Mouse (Mus musculus) lung, postnatal 25 days (tissue): ENCODE measurements around the gene Fam187b.
"Not testable (repeated sequence)": the region's sequence is repeated elsewhere in the genome, so short reads cannot be mapped to it uniquely, and the experiment has no call there.

ENCODE experiments used
- DNase-seq: peaks from one replicate; pipeline ENCODE4 v3.0.0; 2022; ENCODE audit warnings: low spot score

The Fam187b gene

DNA sequence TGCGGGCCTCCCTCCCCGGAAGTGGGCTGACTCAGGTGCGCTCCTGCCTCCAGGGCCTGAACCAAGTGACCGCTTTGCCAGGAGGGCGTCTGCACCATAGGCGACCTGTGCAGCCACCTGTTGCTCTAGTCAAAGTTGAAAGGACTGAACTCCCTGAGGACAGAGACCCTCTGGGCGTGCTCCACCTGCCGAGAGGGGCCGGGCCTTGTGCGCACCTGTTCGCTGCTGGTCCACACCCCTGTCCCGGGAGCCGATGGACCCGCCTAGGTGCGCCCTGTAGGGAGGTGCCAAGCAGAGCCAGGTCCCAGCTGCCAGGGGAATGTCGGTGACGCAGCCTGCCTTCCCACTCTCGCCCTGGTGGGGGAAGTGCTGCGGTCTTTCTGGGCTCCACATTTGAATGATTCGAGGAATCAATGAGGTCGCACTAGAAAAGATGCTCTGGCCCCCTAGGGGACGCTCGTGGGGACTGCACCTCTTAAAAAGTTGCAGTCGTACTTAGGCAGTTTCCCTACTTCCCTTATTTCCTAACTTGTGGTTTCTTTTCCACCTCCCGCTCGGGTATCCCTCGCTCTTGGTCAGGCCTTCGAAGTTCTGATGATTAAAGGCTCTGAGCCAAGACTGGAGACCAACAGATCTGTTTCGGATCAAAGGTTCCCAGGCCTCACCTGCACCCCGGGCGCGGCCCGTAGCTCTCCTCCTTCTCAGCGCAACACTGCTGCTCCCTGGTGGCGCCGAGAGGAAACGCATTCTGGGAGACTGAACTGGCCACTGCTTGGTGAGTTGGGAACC, at the start of gene Fam187b:
TSS of gene Fam187b (plus strand) at position 290 of the 789 bp plus-strand sequence.
- peak; percentile 92 for DNase-seq

DNA sequence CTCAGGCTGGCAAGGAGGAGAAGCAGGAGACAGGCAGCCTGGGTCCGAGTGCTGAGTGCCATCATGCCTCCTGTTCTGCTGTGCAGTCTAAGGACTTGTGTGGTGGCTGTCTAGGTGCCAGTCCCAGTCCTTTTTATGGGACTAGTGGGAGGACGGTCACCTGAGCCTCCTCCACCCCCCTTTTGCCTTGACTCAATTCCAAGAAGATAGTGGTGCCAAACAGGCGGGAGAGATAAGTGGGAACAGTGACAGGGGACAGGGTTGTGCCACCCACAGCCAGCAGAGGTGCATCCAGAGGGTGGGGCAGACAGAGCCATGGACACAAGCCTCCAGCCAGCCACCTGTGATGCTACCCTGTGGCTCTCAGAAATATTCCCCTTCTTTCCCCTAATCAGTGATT, 49.5 kb upstream of the Fam187b start:
- DNase-seq = no peak

DNA sequence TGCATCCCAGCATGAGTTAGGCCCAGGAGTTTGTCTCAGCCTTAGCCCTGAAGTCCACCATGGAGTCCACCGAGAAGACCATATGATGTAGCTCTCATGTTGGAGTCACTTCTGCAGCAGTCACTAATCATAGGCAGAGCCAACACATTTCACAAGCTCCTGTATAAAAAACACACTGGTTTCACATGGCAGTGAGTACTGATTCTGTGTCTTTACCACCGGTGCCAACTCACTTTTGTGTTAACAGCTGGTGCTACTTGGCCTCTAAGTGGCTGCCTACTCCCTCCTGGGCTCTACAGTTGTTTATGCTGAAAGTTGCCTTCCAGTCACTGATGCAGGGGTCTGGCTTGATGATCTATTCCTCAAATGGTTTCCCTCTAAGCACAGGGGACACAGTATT, 49.0 kb upstream of the Fam187b start, which contains the start of gene Hamp2:
TSS of gene Hamp2 (minus strand) at position 101 of the 400 bp plus-strand sequence.
- not testable (repeated sequence) for DNase-seq

DNA sequence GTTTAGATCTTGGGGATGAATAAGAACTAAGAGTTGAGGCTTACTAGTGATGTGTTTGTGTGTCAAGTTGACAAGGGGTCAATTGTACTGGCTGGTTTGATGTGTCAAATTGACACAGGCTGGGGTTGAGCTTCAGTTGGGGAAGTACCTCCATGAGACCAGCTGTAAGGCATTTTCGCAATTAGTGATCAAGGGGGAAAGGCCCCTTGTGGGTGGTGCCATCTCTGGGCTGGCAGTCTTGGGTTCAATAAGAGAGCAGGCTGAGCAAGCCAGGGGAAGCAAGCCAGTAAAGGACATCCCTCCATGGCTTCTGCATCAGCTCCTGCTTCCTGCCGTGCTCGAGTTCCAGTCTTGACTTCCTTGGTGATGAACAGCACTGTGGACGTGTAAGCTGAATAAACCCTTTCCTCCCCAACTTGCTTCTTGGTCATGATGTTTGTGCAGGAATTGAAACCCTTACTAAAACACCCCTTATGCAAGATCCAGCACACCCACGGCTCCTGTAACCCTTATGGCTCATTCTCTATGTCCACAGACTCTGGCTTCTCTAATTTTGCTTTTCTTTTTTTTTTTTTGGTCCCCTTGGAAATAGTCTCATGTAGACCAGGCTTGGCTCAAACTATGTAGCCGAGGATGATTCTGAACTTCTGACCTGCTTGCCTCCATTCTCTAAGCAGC, 38.0 kb upstream of the Fam187b start:
- DNase-seq = peak; percentile 25

DNA sequence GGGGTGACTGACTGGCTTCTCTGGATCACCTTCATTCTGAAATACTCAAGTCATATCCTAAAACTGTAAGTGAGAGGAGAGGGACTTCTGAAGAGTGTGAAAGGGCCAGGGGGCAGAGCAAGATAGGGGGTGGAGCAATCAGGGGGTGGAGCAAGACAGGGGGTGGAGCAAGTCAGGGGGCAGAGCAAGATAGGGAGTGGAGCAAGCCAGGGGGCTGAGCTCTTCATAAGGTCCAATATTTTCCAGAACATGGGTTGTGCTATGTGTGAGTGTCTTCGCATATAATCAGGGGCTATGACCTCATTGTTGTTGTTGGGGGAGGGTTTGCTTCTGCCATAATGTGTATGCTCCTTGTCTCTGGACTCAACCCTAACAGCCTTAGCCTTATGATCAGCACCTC, 33.5 kb upstream of the Fam187b start:
- DNase-seq = not testable (repeated sequence)

DNA sequence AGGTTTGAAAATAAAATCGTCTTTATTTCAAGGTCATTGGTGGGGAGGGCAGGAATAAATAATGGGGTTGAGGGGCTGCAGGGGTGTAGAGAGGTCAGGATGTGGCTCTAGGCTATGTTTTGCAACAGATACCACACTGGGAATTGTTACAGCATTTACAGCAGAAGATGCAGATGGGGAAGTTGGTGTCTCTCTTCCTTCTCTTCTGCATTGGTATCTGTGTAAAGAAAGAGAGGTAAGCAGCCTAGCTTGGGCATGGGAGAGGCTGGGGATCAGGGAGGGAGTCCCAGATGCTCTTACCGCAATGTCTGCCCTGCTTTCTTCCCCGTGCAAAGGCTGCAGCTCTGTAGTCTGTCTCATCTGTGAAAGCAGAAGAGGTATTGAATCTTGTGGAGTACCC, 31.2 kb upstream of the Fam187b start:
- not testable (repeated sequence) for DNase-seq

DNA sequence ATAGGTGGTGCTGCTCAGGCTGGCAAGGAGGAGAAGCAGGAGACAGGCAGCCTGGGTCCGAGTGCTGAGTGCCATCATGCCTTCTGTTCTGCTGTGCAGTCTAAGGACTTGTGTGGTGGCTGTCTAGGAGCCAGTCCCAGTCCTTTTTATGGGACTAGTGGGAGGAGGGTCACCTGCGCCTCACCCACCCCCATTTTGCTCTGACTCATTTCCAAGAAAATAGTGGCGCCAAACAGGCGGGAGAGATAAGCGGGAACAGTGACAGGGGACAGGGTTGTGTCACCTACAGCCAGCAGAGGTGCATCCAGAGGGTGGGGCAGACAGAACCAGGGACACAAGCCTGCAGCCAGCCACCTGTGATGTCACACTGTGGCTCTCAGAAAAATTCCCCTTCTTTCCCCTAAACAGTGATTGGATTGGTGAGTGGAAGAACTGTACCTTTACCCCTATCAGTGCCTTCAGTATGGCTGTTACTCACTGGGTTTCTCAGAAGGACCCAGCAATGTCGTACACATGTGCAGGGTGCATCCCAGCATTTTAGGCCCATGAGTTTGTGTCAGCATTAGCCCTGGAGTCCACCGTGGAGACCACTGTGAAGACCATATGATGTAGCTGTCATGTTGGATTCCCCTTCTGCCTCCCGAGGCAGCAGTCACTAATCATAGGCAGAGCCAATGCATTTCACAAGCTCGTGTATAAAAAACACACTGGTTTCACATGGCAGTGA, 29.5 kb upstream of the Fam187b start, which contains the start of gene Hamp:
TSS of gene Hamp (minus strand) at position 124 of the 727 bp plus-strand sequence.
- no peak for DNase-seq

DNA sequence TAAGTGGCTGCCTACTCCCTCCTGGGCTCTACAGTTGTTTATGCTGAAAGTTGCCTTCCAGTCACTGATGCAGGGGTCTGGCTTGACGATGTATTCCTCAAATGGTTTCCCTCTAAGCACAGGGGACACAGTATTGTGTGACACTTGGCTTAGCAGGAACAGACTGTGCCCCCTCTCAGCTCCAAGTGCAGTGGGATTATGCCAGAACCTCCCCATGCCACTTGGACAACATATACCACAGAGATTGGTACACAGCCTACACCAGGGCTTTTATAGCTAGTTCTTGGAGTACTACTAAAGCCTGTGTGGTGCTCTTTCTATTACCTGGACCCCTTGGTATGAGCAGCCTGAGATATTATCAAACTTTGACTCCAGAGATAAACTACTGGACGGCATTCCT, 28.9 kb upstream of the Fam187b start:
- not testable (repeated sequence) for DNase-seq

DNA sequence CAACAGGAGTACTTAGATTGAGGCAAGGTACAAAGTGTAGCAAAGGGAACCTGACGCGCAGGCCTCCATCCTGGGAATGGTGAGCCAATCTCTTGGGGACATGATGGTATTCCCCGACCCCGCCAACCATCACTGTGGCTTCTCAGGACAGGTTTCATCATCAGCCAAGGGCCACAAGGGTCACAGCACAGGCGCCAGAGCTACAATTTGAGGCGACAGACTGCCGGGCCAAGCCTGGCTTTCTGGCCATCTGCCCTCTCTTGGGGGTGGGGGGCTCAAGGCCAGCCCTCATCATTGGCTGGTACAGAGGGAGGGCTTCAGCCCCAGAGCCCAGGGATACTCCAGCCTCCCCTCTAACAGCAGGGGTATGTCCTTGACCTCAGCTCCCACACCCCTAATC, 28.1 kb upstream of the Fam187b start:
- not testable (repeated sequence) for DNase-seq

DNA sequence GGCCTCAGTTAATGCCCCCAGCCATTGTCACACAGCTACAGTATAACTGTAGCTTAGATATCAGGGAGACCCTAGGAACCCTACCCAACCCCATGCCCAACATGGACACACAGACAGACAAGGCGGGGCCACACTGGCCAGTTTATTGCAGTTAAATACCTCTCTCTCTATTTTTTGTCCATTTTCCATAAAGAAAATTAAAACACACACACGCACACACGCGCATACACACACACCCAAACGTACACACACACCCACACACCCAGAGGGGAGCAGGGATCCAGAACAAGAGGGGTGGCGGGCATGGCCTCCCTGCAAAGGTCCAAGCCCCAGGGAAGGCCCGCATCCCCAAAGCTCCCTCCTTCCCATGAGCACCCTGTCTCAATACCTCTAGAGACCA, 27.7 kb upstream of the Fam187b start:
- DNase-seq = no peak

DNA sequence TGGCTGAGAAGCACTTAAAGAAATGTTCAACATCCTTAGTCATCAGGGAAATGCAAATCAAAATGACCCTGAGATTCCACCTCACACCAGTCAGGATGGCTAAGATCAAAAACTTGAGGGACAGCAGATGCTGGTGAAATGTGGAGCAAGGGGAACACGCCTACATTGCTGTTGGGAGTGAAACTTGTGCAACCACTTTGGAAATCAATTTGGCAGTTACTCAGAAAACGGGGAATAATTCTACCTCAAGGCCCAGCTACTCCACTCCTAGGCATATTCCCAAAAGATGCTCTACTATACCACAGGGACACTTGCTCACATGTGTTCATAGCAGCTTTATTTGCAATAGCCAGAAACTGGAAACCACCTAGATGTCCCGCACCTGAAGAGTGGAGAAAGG, 23.7 kb upstream of the Fam187b start:
- not testable (repeated sequence) for DNase-seq

DNA sequence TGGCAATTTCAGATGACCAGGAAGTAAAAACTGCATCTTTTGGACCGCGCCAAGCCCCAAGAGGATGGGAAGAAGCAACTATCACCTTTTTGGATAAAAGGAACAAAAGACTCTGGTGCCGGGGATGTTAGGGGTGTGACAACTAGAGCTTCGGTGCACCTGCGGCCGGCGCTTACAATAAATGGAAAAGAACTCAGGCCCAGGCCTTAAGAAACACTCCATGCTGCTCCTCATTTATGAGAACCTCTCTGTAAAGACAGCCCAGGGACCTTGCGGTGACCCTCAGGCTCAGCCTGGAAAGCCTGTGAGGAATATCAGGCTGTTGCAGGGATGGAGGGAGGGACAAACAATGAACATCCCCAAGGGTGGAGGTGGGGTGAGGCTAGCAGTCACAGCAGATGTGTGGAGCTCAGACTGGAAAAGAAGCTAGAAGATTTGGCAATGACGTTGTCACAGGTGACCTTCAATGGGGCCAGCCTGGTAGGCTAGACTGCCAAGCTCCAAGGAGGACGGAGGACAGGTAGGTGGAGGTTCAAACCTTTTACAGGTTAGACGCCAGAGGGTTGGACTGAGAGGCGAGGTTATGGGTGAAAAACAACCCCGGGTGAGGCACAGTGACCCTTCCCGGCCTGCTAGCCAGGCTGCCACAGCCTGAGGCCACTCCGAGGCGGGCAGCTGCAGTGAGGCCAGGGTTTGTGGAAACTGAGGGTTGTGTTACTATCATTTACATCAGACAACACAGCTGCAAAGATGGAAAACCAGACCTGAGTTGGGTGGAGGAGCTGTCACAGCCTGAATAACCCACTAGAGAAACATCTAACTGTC, 20.9 kb upstream of the Fam187b start:
- DNase-seq = no peak

DNA sequence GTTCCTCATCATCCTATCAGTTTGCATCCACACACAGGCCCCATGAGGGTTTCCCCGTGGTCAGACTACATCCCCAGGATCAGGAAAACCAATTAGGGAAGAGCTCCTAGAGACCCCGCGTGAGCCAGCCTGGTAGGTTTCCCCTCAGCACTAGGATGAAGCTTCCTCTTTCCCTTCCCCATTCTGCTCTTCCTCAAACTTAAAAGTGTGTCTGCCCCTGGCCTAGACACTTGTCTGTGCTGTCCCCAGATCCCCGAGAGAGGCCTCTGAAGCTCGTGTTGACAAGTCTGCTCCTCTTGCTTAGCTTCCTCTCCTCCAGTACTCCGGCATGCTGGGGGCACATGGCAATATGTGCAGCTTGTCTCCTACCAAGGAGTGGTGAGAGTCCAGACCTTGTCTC, 20.1 kb upstream of the Fam187b start:
- DNase-seq = peak; percentile 34

DNA sequence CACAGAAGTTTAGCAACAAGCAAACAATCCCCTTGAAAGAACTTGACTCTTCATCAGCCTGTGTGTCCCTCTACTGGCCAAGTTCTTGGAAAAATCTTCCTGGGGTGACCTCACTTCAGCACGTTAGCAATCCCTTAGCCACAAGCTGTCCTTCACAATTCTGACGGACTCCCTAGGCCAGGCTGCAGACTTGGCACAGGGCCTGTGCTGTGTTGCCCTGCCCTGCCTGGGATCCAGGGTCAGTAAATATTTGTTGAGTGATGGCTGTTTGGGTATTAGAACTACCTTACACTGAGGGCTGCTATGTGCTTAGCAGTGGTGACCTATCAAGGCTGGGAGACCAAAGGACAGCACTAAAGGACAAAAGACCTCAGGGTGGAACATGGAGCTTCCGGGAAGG, 19.6 kb upstream of the Fam187b start:
- DNase-seq = no peak

DNA sequence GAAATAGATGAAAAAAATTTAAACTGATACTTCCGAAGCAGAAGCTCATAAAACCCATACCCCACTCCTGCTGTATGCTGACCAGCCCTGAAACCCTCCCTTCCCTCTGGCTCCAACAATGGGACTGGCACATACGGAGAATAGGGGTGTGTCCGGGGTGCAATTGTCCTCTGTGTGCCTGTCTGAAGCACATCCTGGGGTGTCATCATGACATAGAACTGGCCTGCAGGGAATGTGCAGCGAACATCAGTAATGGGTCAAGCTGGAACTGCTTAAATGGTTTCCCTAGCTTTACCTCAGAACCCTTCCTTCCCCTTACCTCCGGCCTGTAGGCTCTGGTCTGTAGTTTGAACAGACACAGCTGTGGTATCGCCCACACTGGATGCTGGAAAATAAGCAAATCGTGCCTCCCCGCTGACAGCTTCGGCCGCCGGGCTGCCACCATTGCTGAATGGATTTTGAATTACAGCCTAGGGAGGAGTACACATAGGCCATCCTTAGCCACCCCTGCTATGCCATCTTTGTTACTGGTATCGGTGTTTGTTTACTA, 18.5 kb upstream of the Fam187b start:
- no peak for DNase-seq

DNA sequence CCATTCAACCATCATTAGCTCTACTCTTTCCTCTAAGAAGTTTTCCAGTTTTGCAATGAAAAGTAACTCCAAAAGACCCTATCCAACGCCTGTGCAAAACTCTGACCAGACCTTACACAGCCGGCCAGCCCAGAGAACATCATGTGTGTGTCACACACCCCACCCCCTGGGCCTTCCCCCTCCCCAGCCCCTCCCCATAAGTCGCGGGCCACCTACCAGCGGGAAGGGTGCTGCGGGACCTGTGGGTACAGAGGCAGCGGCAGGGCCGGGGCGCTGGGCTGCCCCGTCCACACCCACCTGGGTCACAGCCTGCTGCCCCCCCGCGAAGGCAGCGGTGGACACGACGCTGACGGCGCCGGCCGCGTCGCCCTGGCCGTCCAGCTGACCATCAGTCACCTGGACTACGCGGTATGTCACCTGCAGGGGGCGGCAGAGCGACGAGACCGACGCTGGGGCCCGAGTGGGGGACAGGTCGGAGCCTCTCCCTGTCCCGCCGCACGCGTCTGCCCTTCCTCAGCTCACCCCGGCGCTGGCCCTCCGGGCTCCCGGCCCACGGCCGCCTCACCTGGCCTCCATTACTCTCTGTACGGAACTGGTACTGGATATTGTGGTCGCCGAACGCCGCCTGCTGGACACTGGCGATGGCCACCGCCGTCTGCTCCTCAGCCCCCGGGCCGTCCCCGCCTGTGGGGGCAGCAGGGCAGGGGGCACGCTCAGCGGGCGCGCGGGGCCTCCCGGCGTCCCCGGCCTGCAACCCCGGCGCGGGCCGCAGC, 17.8 kb upstream of the Fam187b start:
- peak; percentile 90 for DNase-seq

DNA sequence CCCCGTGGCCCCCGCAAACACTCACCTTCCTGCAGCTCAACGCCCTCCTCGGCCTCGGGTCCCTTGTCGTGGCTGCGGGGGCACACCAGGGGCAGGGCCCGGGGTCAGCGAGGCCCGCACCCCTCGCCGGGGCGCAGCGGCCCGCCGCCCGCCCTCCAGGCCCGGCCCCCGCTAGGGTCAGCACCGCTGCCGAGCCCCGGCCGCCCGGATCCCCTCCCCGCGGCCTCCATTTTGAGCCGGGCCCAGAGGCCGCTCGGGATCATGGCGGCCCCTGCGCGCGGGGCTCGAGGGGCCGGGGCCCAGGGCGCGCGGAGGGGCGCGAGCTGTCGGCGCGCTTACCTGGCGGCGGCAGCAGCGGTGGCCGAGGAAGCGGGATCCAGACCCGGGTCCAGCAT, 17.2 kb upstream of the Fam187b start:
- no peak for DNase-seq

DNA sequence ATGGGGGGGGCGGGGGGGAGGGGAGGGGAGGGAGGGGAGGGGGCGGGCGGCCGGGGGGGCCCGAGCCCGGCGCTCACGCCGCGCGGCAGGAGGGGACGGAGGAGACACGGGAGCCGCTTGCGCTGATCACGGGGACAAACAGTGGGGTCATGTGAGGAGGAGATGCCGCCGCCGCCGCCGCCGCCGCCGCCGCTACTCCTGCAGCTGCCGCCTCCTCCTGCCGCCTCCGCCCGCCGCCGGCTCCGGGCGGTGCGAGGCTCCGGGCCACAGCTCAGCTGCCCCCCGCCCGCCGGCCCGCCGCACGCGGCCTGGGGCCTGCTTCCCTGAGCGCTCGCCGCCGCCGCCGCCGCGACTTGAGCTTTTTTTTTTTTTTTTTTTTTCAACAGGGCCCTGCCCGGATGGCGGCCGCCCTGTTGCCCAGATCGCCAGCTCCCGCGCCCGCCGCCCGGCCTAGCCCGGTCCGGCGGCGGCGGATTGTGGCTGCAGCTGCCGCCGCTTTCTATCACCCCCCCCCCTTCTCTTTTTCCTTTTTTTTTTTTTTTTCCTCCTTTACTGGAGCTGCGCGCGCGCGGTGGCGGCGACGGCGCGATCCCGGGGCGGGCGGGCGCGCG, 16.7 kb upstream of the Fam187b start, which contains the start of gene Usf2:
TSS of gene Usf2 (minus strand) at position 48 of the 611 bp plus-strand sequence.
- DNase-seq = peak; percentile 84

DNA sequence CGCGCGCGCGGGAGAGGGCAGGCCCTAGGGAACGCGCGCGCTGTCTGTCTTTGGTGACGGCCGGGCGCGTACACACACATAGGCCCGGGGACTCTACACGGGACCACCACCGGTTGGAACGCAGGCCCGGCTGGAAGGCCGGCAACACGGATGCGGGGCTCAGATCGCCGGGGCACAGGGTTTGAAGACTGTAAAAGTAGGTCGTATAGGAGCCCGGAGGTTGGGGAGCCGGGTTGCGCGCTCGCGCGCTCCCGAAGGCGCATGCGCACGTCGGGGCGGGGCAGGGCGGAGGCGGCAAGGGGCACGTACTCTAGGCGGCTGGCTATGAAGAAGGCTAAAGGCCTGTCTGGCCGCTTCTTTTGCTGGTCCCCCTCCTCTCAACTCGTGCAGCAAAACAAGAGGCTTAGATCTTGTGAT, 16.2 kb upstream of the Fam187b start:
- DNase-seq = peak; percentile 91
